Mouse (Mus musculus) heart, postnatal 36 days (tissue): ENCODE measurements at regions not wholly inside any gene's neighbourhood (a gene's known extent, or its start where the extent isn't known, plus 50 kb on each side); places are given as distances from the start of the nearest gene placed in this dataset.

Experiments used
- DNase-seq, 2 experiments: peaks; one replicate each; pipeline ENCODE4 v3.0.0; 2021 to 2022
- intact Hi-C: fragments of 180-260 bp; cut with DNase I; formaldehyde crosslinking; loops from one replicate; pipeline ENCODE4 v1.15.1; 2025

DNA sequence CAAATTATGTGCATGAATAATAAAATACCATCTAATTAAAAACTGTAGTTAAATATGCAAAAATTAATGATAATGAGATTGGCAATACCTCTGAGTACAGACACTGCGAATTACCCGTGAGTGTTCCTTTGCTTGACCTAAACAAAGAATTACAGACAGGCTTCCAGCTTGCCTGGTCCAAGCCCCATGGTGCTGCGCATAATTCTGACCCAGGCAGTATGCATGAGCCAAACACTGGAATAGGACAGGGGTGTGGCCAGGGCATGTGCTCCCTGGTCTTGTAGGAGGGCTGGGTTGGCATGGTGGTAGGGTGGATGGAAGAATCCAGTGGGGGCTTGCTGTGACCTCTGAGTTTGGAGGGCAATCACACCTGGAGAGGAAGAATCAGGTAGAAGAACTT, 172.8 kb upstream of the Irx3 start:
- no peak for DNase-seq
- intact Hi-C loops = no loop called here

DNA sequence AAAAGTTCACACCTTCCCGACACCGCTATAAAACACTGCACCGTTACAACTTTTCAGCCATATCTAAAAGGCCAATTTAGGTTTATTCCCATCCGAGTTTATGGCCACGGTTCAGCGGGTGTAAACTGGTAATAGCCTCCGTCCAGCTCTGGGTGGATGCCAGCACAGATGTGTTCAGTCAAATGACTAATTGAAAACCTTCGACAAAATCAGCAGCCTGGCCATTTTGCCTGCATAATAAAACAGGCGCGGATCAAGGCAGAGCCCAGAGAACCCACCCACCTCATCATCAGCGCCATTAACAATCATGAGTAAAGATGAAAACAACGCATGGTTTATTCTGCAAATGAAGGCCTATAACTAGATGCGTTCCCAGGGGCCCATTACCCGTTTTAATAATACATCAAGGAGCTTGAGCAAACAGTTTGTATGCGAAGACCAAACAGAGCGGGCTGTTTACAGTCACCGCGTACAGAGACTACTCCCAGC, 172.1 kb upstream of the Irx3 start:
- no peak for DNase-seq
- intact Hi-C loops = no loop called here

DNA sequence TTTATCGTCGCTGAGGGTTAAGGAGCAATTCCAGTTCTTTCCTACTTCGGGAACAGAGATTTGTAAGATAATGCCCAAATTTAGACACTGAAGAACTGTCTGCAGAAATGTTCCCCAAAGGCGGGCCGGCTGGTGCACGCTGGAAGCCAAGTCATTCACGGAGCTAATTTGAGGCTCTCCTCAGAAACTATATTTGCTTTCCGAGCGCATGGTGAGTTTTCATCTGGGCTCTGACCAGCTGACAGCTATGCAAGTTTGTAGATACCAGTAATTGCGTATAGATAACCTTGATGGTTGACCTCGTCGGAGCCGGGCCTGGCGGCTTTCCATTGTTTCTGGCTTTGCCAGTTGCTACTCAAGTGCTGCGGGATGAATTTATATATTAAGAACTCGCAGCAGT, 165.5 kb upstream of the Irx3 start:
- peak; percentile 41 to 56 for DNase-seq
- intact Hi-C loops = loop anchor here (2.0 to 10.0 kb wide), 4 partner anchors 67 to 390 kb away; partner anchors contain the start of gene Irx5

DNA sequence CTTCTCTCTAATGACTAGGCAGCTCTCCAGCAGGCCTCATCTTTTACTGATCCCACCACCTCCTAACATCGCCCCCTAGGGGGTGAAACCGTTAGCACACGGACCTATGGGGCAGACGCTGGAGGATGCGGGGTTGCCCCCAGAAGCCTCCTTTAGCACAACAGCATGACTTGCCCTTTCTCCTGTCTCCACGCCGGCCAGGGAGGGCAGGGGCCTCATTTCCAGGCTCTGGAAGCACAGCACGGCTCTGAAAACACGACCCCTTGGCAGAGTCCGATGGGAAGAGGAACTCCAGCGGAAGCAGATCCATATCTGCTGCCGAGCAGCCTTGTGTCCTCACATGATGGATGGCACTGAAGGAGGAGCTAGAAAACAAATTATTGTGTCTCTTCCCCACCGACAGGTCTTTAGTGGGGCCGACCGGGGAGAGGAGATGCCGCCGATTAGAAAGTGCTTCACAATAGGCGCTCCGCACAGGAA, 165.1 kb upstream of the Irx3 start:
- DNase-seq = peak; percentile 69 to 71
- intact Hi-C loops = loop anchor here (2.0 to 10.0 kb wide), 4 partner anchors 66 to 390 kb away; partner anchors contain the start of gene Irx5

DNA sequence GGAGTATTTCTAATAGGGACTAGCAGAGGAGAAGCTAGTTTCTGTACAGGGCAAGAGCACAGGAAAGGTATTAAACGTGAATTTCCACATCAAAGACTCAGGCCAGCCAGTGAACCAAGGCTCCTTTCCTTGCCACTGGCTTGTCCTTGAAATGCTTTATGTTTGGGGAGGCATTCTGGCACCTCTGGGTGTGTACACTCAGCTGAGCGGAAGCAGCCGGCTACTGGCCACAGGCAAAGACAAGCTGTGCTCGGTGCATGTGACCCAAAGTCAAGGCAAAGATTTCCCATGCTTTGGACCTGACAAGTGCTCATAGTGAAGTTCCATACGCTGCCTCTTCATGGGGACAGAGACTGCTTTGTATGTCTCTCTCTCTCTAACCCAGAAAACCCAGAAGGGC, 159.8 kb upstream of the Irx3 start:
- DNase-seq = no peak

DNA sequence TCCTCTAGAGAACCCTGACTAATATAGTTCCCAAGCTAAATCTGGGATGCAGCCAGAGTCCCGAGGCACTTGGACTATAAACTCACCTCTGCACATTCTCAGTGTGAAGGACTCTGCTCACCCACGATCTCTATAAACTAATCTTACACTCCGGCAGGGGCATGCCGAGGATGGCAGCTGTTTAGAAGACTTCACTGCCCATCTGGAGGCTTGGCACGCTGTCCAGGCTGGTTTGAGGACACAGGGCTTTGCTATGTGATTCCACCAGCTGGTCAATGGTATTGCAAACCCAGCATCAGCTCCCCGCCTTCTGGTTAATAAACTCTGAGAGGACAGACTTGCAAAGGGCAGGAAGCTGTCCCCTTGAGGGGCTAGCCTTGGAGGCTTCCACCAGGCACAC, 153.3 kb upstream of the Irx3 start:
- DNase-seq = no peak
- intact Hi-C loops = no loop called here

More for the DNA sequence above, 159.8 kb upstream of the Irx3 start:
- intact Hi-C loops = loop anchor here (10.0 kb wide), 1 partner anchor 173 kb away; no protein-coding TSS in a partner anchor

DNA sequence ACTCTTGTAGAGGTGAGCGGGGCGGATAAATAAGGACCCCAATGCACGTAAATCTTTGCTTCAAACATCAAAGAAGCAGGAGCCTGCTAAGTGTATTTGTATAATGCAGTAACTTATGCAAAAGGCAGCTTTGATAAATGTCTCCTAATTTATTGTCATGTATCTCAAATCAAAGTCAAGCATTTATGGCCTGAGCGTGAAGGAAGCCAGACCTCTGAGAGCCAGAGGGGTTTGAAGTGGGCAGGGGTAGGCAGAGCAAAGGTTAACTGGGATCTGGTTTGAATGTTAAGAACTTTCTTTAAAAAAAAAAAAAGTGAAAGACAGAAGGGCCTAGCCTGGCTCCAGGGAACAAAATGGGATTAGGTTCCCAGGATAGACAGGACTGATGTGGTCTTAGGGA, 151.1 kb upstream of the Irx3 start:
- intact Hi-C loops = no loop called here
- no peak for DNase-seq

DNA sequence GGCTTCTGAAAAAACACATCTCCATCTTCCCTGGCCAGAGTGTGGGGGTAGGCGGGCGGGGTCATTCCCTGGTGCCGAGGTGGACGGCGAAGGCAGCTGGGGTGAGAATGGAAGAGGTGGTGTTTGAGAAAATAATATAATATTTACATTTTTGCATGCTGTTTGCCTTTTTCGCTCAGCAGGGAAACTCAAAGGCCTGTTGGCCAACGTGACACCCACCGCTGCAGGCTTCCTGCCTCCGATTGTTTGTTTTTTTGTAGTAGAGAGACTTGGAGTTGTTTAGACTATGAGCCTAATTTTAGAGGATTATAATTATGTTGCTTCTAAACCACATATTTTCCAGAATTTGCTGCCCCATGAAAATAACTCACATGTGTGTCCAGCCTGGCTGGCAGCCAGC, 147.2 kb upstream of the Irx3 start:
- DNase-seq = no peak
- intact Hi-C loops = no loop called here

DNA sequence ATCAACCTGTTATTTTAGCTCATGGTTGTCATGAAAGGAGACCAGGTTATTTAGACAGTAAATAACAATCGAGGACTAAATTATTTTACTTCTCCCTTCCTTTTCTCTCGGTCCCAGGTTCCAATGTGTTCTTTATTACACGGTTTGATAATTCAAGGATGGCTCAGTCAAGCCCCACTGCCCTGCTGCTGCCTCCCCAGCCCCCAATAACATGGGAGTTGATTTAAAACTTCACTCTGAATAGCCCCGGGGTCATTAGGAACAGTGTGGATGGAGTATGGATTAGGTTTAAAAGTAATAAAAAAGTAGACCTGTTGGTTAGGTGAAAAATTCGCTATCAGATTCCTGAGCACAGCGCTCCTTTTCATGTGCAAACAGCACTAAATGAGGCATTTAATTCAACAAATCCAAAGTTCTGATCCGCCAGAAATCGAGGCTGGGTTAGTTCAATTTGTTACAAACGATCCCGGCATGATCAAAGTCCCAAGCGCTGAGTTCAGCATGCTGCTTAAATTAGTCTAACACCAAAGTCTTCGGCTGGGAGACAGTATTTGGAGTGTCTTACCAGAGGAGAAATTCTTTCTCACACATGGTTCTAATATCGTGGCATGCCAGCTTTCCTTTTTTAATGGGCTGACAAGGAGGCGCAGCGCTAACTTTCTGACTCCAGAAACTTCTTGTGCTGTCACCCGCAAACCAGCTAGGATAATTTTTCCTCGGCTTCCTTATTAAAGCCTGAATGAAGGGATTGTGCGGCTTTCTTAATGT, 146.5 kb upstream of the Irx3 start:
- intact Hi-C loops = no loop called here
- DNase-seq = no peak

DNA sequence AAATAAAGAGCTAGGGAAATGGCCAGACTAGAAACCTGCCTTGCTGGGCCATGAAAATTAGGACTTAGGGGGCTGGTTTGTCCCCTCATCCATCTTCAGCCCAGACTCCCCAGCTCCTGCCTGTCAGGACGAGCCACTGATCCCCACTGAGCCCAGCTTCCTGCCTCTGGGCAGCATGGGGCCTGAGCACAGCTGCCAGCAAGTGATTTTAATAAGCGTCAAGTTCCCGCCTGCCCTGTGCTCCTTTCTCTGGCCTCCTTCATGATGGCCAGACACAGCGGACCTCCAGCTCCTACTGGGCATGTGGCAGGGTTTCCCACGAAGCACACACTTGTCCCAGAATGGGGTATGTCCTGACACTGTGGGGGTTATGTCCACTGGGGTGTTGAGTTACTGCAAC, 139.1 kb upstream of the Irx3 start:
- DNase-seq = no peak
- intact Hi-C loops = no loop called here

DNA sequence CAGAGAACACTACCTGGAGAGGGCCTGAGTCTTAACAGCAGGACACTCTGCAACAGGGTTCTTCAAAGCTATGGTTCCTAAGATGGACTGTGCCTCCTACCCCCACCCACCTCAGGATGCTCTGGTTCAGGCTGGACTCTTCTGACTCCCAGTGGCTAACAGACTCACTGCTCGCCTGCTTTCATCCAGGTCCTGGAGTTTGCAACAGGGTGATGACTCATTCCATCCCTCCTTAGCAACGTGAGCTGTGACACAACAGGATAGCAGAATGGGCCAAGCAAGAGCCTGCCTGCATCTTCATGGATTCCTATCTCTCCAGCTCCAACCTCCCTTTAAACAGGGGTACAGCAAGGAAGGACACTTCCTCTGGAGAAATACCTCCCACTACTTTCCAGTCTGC, 135.4 kb upstream of the Irx3 start:
- no peak for DNase-seq
- intact Hi-C loops = no loop called here

DNA sequence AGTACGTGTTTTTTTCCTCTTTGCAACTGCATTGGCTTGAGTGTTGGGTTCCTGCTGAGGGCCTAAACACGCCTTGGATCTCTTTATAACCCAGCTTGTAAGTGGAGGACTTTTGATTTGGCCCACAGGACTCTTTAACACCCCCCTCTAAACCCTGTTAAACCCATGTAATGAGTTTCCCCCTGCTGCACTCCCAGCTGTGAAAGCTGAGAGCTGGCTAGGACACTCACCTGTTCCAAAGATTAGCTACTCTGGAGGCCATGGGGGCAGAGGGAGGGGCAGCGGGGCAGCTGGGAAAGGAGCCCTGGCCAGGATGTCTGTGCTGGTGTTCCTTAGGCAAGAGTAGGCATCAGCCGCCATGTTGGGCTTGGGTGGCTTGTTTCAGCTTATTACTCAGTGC, 128.7 kb upstream of the Irx3 start:
- intact Hi-C loops = no loop called here
- DNase-seq = no peak

DNA sequence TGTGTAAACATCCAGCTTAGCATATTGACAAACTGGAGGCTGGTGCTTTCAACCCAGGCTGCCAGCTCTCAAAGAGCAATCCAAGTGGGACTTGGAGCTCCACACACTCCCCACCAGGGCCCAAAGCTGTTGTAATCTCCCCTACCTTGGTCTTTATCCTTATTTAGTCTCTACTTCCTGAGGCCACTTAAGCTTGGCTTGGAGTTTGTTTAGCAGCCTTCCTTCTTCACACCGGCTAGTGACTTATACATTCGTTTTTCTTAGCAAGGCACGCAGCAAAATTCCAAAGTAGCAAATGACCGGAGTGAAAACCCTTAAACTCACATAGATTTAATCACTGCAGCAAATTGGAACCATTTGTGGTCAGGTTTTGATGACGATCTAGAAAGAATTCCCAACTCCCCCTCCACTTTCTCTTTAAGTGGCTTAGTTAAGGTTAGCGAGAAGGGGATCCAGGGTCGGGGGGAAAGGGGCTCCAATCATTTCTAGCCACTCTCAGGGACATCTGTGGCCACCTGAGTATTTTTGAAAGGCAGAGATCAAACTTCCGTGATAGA, 124.2 kb upstream of the Irx3 start:
- no peak for DNase-seq
- intact Hi-C loops = no loop called here

DNA sequence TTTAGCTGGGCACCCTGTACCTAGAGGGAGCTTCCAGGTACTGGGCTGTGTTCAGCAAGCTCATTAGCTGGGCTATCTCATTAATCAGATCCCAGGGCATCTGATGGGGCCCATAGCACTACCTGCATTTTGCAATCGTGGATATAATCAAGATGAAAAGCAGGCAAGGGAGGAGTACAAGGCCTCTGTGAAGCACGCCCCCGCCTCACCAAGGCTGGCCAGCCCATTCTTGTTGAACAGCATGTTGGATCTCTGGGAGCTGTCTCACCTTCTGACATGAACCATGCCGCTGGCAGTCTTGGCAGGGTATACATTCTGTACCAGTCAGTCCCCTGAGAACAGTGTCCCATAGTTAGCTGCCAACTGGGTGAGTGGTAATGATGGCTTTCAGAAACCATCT, 122.3 kb upstream of the Irx3 start:
- intact Hi-C loops = no loop called here
- DNase-seq = no peak

DNA sequence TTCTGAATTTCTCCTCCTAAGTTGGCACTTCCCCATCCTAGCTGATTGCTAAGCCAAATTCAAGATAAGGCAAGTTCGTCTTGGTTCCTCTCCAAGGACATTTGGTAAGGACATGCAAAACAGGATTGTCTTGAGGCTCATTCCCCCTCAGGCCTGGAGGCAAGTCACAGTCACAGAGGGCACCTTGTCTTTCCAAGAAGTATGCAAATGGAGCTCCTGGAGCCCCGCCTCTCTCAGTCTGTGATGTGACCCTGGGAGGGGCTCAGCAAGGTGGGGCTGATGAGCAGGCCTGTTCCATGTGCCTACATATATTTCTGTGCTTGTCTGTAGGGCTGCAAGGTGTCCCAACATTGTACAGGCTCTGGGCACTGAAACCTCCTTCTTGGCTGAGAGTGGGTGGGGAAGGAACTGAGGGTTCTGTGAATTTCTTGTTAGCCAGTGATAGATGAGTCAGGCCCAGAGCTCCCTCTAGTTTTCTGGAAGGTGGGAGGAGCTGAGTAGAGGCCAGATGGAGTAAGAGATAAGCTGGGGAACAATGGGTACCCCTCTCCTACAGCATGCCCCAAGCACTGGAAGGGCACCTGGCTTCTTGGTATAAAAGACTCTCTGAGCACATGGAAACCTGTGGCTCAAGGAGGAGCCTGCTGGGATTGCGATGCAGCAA, 120.5 kb upstream of the Irx3 start:
- intact Hi-C loops = no loop called here
- no peak for DNase-seq

DNA sequence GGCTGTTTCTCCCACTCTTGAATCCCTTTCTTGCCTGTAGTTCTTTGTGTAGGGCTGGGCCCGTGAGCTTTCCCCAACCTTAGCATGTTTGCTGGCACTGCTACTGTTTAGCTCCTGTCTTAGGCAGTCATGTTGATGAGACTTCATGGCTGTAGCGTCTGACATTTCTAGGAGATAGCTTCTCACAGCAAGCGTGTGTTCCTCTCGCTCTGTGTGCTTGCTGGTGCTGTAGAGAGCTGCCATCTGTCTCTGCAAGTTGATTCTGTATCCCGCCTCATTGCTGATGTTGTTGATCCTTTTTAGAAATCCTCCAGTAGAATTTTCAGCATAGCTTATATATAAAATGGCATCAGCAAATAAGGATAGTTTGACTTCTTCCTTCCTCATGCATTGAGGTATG, 116.0 kb upstream of the Irx3 start:
- DNase-seq = no peak
- intact Hi-C loops = no loop called here

DNA sequence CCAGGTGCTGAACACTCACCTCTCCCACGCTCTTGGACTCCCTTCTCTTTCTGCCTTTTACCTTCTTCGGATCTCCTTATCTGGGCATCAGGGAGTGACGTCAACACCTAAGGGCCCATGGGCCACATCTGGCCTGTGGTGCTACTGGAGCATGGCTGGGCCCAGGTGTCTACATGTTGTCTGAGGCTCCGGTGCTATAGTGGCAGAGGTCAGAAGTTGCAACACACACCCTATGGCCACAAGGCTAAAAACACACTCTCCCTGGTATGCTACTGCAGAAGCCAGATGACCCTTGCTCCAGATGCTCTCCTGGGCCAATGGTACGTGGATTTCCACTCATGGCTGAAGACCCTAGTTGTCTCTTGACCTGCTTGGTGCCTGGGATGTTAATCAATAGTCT, 112.1 kb upstream of the Irx3 start:
- DNase-seq = no peak
- intact Hi-C loops = no loop called here

DNA sequence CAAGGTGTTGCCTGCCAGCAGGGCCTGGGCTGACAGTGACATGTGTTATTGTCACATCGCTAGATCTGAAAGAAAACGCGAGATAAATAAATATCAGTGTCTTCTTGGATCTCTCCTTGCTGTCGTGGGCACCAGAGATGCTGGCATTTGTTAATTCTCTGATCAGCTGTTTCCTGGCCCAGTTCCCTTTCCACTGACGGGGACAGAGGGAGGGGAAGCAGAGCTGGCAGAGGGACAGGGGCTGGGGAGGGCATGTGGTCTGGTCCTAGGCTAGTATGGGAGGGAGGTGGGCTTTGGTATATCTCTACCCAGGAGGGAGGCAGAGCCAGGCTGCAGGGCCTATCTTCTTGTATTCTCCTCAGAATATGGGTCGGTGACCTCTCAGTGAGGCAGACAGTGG, 111.3 kb upstream of the Irx3 start:
- intact Hi-C loops = no loop called here

DNA sequence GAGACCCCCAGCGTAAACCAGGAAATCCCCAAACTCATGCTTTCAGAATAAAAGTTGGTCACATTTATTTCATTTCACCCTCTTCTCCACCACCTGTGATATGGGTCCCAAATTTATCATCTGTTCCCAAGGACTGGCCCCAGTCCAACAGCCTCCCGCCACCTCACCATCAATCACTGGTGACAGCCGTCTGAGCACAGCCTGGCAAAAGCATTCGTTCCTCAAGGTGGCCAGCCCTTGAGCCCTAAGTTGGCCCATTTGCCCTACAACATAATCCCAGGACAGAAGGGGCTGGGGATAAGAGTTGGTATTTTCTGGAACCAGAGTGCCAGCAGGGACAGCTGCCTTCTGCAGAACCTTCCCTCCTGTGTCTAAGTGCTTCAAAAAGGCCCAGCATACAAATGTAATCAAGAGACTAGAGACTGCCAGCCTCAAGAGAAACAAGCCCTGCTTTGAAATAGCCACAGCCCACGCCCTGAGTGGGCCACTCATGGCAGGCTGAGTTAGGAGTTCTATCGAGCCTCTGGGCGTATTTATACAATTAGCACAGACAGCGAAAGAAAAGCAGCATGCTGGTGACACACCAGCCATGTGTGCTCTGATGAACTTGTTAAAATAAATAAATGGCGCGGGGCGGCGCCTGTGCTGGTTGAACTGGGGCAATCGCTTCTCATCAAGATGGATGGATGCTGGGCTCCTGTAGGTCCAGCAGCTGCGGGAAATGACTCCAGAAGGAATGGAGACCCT, 107.9 kb upstream of the Irx3 start:
- DNase-seq = no peak
- intact Hi-C loops = no loop called here

More for the DNA sequence above, 111.3 kb upstream of the Irx3 start:
- DNase-seq = no peak

DNA sequence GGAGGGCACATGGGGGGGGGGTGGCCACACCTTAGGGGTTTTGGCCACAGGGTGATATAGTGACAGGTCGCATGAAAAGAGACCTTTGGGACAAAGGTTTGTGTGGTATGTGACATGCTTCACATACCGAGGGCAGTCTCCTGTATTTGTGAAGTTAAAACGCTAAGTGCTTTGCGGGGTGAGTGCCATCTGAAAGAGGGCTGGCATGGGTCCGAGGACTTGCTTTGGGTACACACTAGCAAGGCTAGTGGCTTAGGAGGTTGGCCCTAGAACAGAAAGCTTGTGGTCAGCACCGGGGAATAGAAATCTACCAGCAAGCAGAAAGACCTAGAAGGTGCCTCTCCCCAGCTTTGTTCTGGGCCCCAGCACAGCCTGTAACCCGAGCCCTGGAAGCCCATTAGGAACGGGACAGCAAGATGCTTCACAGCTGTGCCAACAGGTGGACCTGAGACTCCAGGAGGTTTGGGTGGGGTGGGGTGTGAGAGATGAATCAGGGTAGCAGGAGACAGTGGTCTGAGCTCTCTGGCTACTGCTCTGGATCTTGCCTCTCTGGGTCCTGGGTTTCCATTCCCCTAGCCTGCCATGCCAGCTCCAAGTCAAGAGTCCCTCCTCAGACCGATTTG, 107.0 kb upstream of the Irx3 start:
- intact Hi-C loops = no loop called here
- DNase-seq = no peak

DNA sequence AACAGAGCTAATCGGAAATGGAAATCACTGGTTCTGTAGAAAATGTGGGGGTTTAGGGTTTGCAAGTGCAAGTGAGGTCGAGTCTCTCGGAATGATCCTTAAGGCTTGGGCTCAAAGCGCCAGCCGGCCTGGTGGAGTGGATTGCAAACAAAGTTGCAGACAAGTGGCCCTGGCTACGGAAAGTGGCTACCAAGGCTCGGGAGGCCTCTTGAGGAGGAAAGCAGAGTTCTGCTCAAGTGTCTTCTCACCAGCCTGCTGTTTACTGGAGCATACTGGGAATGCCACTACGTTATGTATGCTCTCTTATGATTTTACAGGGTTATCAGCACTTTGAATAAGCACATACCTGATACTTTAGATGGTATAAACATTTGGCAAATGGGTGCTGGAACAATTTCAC, 105.3 kb upstream of the Irx3 start:
- intact Hi-C loops = no loop called here
- DNase-seq = no peak
